Mouse (Mus musculus): ENCODE results near the gene Cfap43. TPM values are rescaled to one million over a fixed set of nuclear protein-coding genes. Genes with fewer than 3 reads are reported as not detected.
A peak's percentile ranks its signal among the peaks of the same experiment; 100 is the strongest.
"Not testable (repeated sequence)": the region's sequence is repeated elsewhere in the genome, so short reads cannot be mapped to it uniquely, and the experiment has no call there.

Cfap43 gene
- total RNA-seq, 2 experiments from 2014 or later: 0.24 TPM; not detected in 1

GRCm38 (mm10) chr19:47857957-47858942, 60.8 kb downstream of the Cfap43 start:
- DNase-seq: no peak
- intact Hi-C loops (cut with DNase I): no loop called here

GRCm38 (mm10) chr19:47854796-47855783, 64.0 kb downstream of the Cfap43 start, which contains the start of gene Gsto1:
TSS of gene Gsto1 (plus strand) at chr19:47854970.
- intact Hi-C loops (cut with DNase I): no loop called here

GRCm38 (mm10) chr19:47853951-47854795, 64.9 kb downstream of the Cfap43 start:
- peak; percentile 50 to 55 for DNase-seq
- intact Hi-C loops (cut with DNase I): no loop called here

More at GRCm38 (mm10) chr19:47854796-47855783, 64.0 kb downstream of the Cfap43 start, which contains the start of gene Gsto1:
- DNase-seq: peak; percentile 93 to 94

GRCm38 (mm10) chr19:47853053-47853452, 66.0 kb downstream of the Cfap43 start:
- intact Hi-C loops (cut with DNase I): no loop called here
- DNase-seq: no peak

GRCm38 (mm10) chr19:47852131-47852530, 67.0 kb downstream of the Cfap43 start:
- DNase-seq; intact Hi-C loops (cut with DNase I): not testable (repeated sequence)

GRCm38 (mm10) chr19:47849735-47850134, 69.4 kb downstream of the Cfap43 start:
- intact Hi-C loops (cut with DNase I): no loop called here

GRCm38 (mm10) chr19:47841234-47841633, 77.9 kb downstream of the Cfap43 start:
- intact Hi-C loops (cut with DNase I); DNase-seq: not testable (repeated sequence)

More at GRCm38 (mm10) chr19:47849735-47850134, 69.4 kb downstream of the Cfap43 start:
- no peak for DNase-seq

- intact Hi-C loops (cut with DNase I): no loop called here
These were observed 81.6 kb downstream of the Cfap43 start for GRCm38 (mm10) chr19:47837527-47837901.

GRCm38 (mm10) chr19:47836701-47837526, 82.2 kb downstream of the Cfap43 start:
- peak; percentile 57 to 72 for DNase-seq
- intact Hi-C loops (cut with DNase I): no loop called here

More at GRCm38 (mm10) chr19:47837527-47837901, 81.6 kb downstream of the Cfap43 start:
- no peak for DNase-seq

GRCm38 (mm10) chr19:47835776-47836175, 83.3 kb downstream of the Cfap43 start:
- no peak for DNase-seq
- intact Hi-C loops (cut with DNase I): no loop called here

- intact Hi-C loops (cut with DNase I): no loop called here
- no peak for DNase-seq
These were observed 84.5 kb downstream of the Cfap43 start for GRCm38 (mm10) chr19:47834614-47835013.

GRCm38 (mm10) chr19:47832316-47832715, 86.8 kb downstream of the Cfap43 start:
- DNase-seq: no peak
- intact Hi-C loops (cut with DNase I): no loop called here

GRCm38 (mm10) chr19:47831111-47831510, 88.0 kb downstream of the Cfap43 start:
- intact Hi-C loops (cut with DNase I): no loop called here
- DNase-seq: no peak

GRCm38 (mm10) chr19:47829913-47830450, 89.1 kb downstream of the Cfap43 start:
- DNase-seq: no peak
- intact Hi-C loops (cut with DNase I): loop anchor here (10.0 kb wide), 1 partner anchor 475 kb away; no protein-coding TSS in a partner anchor

- intact Hi-C loops (cut with DNase I): loop anchor here (10.0 kb wide), 1 partner anchor 469 kb away; no protein-coding TSS in a partner anchor
- DNase-seq: no peak
These were observed 95.1 kb downstream of the Cfap43 start for GRCm38 (mm10) chr19:47824026-47824425.

- intact Hi-C loops (cut with DNase I): loop anchor here (10.0 kb wide), 1 partner anchor 467 kb away; no protein-coding TSS in a partner anchor
- peak; percentile 16 to 25 for DNase-seq
These were observed 96.8 kb downstream of the Cfap43 start for GRCm38 (mm10) chr19:47822143-47822796.

- intact Hi-C loops (cut with DNase I): loop anchor here (1.0 to 10.0 kb wide), 4 partner anchors 27 to 467 kb away; no protein-coding TSS in a partner anchor
- no peak for DNase-seq
These were observed 97.6 kb downstream of the Cfap43 start for GRCm38 (mm10) chr19:47821494-47821872.
